Mouse (Mus musculus) heart, embryonic 11.5 days (tissue): Measurements from ENCODE around the gene Sik1. TPM values are rescaled to one million over a fixed set of nuclear protein-coding genes. Genes with fewer than 3 reads are reported as not detected.

Experiments
- ATAC-seq: fragments of 200-750 bp; cut with Nextera tagmentation; replicated peaks from 2 replicates; pipeline ENCODE4 v1.8.0; 2017; ENCODE audit warnings: moderate library complexity; ENCODE audit not compliant: insufficient number of reproducible peaks, low FRiP score, low TSS enrichment
- H3K27ac ChIP-seq: fragments of 300-500 bp; sonication (generic); 2 replicates; pipeline ENCODE4 v1.5.1; 2014; ENCODE audit warnings: mild to moderate bottlenecking, low read depth, low read length
- H3K27me3 ChIP-seq: fragments of 300-500 bp; sonication (generic); 2 replicates; pipeline ENCODE4 v1.6.1; 2014; ENCODE audit warnings: mild to moderate bottlenecking, low read length, mixed read lengths; ENCODE audit not compliant: control insufficient read depth, insufficient read depth
- H3K36me3 ChIP-seq: fragments of 300-500 bp; sonication (generic); 2 replicates; pipeline ENCODE4 v1.6.1; 2014; ENCODE audit warnings: mild to moderate bottlenecking, low read length, moderate library complexity, mixed read lengths; ENCODE audit not compliant: control insufficient read depth, insufficient read depth
- H3K4me1 ChIP-seq: fragments of 300-500 bp; sonication (generic); 2 replicates; pipeline ENCODE4 v1.6.1; 2014; ENCODE audit warnings: low read length; ENCODE audit not compliant: control insufficient read depth, insufficient read depth
- H3K4me2 ChIP-seq: fragments of 300-500 bp; sonication (generic); 2 replicates; pipeline ENCODE4 v1.6.1; 2014; ENCODE audit warnings: mild to moderate bottlenecking, moderate library complexity
- H3K4me3 ChIP-seq: fragments of 300-500 bp; sonication (generic); 2 replicates; pipeline ENCODE4 v1.5.1; 2014; ENCODE audit warnings: low read depth, low read length
- H3K9ac ChIP-seq: fragments of 300-500 bp; sonication (generic); 2 replicates; pipeline ENCODE4 v1.6.1; 2014; ENCODE audit warnings: mild to moderate bottlenecking, low read depth, low read length, moderate library complexity
- H3K9me3 ChIP-seq: fragments of 300-500 bp; sonication (generic); replicated peaks from 2 replicates; pipeline ENCODE4 v1.6.1; 2016; ENCODE audit warnings: low read length; ENCODE audit not compliant: control insufficient read depth
- WGBS: fragments of 180-500 bp; shearing (Covaris S2); extraction: QIAGEN DNeasy Blood & Tissue Kit; methylation state at CpG from one replicate; pipeline ENCODE4 v1.1.7; 2014; ENCODE audit not compliant: insufficient replicate concordance; 5-methylcytosine and 5-hydroxymethylcytosine counted together
- polyA plus RNA-seq: library from polyadenylated mRNA; unstranded; fragments of >200 nt; fragmentation: Nextera tagmentation; extraction: Ambion mirVana; gene quantifications from 2 replicates; pipeline ENCODE4 v1.2.1, GENCODE M21; 2014

Sik1 gene
- polyA plus RNA-seq, 1 experiment from 2014 or later, result 24.3 TPM

DNA sequence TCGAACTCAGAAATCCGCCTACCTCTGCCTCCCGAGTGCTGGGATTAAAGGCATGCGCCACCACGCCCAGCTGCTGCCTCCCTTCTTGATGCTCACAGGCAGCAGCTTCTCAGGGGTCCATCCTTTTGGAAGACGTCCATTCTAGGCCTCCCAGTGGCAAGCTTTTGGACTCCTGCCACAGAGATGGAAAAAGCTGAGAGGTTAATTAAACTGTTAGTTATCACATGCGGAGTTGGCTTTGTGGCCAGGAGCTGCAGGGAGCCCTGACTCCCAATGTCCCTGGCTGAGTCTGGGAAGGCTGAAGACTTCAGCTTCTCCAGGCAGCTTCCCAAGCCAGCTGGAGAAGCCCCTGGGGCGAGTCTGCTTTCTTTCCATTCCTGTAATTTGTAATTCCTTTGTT lies 49.6 kb downstream of the Sik1 start:
- H3K27ac ChIP-seq, result no peak overlapping the region; the same call in 1 of the 2 replicates
- H3K9me3 ChIP-seq, result no peaks in the 10 kb centered on the region
- no peak overlapping the region for H3K4me2 ChIP-seq
- ATAC-seq, result no peak
- H3K4me1 ChIP-seq, result peaks cover 7% of the 10 kb centered on the region; the same call in 1 of the 2 replicates
- 43% methylated on average over 8 of the region's 8 CpGs for WGBS
- no peaks in the 10 kb centered on the region for H3K36me3 ChIP-seq
- H3K9ac ChIP-seq, result no peak overlapping the region
- H3K27me3 ChIP-seq, result no peaks in the 10 kb centered on the region
- H3K4me3 ChIP-seq, result no peak overlapping the region

DNA sequence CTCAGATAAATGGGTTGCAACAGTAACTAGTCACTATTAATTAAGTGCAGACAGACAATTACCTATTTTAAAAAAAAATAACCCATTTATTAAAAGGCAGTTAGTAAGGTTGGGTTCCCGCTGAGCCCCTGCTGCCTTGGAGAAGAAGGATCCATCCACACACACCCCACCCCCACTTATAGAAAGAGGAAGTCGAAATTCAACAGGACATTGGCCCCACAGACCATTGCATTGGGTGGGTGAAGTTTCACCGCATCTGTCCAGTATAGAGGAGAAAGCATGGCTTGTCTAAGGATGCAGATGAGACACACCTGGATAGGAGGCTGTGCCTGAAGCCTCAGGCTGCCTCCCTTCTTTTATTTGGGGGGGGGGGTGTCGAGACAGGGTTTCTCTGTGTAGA lies 50.0 kb downstream of the Sik1 start:
- ATAC-seq, result no peak
- no peaks in the 10 kb centered on the region for H3K27me3 ChIP-seq
- H3K9ac ChIP-seq, result no peak overlapping the region
- no peak overlapping the region for H3K27ac ChIP-seq
- 53% methylated on average over 4 of the region's 4 CpGs for WGBS
- H3K4me1 ChIP-seq, result peaks cover 7% of the 10 kb centered on the region; the same call in 1 of the 2 replicates
- H3K9me3 ChIP-seq, result no peaks in the 10 kb centered on the region
- no peak overlapping the region for H3K4me3 ChIP-seq
- no peaks in the 10 kb centered on the region for H3K36me3 ChIP-seq
- no peak overlapping the region for H3K4me2 ChIP-seq

DNA sequence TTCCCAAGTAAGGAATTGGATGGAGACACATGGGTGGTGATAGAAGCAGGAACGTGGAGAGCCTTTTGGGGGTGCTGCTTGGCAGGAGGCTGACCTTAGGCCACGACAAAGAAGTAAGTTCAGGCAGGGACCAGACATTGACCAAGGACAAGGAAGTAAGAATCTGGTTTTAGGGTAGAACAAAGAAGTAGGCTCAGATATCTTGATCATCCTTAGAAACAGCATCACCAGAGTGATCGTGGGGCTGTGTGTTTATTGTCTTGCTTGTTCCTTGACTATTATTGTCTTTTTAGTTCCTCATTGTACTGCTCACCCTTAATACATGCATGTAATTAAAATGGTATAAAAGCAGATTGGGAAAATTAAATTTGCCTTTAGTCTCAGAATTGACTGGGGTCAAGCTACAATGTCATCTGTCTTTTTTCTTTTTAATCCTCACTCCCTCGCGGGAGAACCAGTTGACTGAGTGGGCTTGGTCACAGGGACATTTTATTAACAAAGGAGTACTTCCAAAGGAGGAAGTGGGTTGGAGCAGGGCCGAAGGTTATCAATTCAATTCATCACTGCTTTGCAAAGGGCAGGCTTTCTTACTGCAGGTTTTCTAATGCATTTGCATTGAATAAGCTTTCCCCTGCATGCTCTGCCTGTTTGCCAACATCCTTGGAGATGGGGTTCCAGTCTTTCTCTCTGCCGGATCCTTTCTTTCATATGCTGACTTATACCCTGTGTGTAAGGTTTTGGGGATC lies 53.2 kb downstream of the Sik1 start:
- Histone ChIP-seq H3K36me3 (no peaks in the 10 kb centered on the region), H3K4me3 (no peak overlapping the region), H3K9ac (no peak overlapping the region), H3K4me2 (no peak overlapping the region), H3K27me3 (no peaks in the 10 kb centered on the region), H3K4me1 (peaks cover 3% of the 10 kb centered on the region; the same call in 1 of the 2 replicates), H3K9me3 (no peaks in the 10 kb centered on the region), H3K27ac (no peak overlapping the region)
- 67% methylated on average over 7 of the region's 7 CpGs for WGBS
- no peak for ATAC-seq

DNA sequence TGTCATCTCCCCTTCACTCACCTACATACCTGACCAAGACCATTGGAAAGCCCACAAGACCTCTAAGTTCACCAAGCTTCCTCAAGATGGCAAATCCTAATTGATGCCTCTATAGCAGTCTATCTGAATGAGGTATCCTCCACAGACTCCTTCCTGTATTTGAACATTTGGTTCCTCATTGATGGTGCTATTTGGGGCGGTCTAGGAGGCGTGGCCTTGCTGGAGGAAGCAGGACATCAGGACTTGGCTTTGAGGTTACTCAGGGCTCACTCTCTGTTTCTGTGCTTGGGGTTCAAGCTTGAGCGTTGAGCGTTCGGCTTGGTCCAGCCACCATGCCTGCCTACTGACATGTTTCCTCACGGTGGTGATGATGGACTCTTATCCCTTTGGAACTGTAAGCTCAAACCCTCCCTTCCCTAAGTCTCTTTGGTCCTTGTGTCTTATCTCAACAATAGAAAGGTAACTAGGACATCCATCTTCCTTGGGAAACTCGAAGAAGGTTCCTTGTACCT lies 54.7 kb downstream of the Sik1 start:
- Histone ChIP-seq H3K9me3 (no peaks in the 10 kb centered on the region), H3K36me3 (no peaks in the 10 kb centered on the region), H3K27ac (no peak overlapping the region), H3K4me2 (no peak overlapping the region), H3K9ac (no peak overlapping the region), H3K4me3 (no peak overlapping the region), H3K4me1 (peaks cover 2% of the 10 kb centered on the region; the same call in 1 of the 2 replicates), H3K27me3 (no peaks in the 10 kb centered on the region)
- WGBS, result 82% methylated on average over 7 of the region's 7 CpGs
- ATAC-seq, result no peak

DNA sequence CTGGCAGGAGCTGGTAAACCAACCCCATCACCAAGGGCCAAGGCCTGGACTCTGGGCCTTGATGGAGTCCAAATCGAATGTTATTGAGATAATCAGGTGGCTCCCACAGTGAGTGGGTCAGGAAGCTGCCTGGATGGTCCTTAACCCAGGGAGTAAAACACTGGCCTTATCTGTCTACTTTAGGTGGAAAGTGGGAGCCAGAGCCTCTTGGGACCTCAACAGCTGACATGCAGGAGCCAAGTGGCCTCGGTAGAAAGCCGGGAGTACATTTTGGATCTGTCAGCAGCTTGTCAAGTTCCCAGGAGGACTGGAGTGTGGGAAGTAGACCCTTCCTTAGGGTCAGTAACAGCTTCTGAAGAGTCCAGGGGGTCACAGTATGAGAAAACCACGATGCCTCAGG lies 59.7 kb downstream of the Sik1 start:
- Histone ChIP-seq H3K27ac (no peak overlapping the region), H3K4me2 (no peak overlapping the region), H3K36me3 (no peaks in the 10 kb centered on the region), H3K9ac (no peak overlapping the region), H3K4me3 (no peak overlapping the region), H3K27me3 (peaks cover 7% of the 10 kb centered on the region), H3K9me3 (no peaks in the 10 kb centered on the region), H3K4me1 (peaks cover 13% of the 10 kb centered on the region)
- 28% methylated on average over 4 of the region's 4 CpGs for WGBS
- no peak for ATAC-seq

Other genes with a start within 250 kb of the Sik1 start
- gene Cbs, start 218.6 kb downstream of the Sik1 start, polyA plus RNA-seq, result 0.63 and 0.77 TPM in 2 replicates
- 117 and 145 TPM in 2 replicates for gene U2af1, start 196.9 kb downstream of the Sik1 start, polyA plus RNA-seq
- not detected in 2 replicates for gene Cryaa, start 178.0 kb downstream of the Sik1 start, polyA plus RNA-seq
- gene Rrp1b, start 180.3 kb upstream of the Sik1 start, polyA plus RNA-seq, result 29.5 and 44.3 TPM in 2 replicates
- 0.35 and 0.44 TPM in 2 replicates for gene Hsf2bp, start 180.5 kb upstream of the Sik1 start, polyA plus RNA-seq